In the genomic region with DNA sequence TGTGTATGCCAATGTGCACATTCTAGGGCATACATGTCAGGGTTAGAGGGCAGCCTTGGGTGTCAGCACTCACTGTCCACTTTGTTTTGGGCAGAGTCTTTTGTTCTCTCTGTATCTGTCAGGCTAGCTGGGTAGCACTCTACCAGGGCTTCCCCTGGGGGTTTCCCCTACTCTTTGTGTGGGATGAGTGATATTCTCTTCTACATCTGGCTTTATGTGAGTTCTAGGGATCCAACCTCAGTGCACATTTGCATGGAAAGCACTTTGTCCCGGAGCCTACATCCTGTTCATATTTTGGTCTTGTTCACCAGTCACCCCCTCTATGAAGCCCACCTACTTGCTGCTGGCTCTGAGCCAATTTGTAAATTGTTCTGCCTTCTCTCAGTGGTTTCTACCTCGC, we compare ENCODE assay signal across 1 mouse cellular context.
TF ChIP-seq lines count a peak whose summit lies in the region.

No protein-coding gene starts in this region.

TF ChIP-seq in CH12.LX, 34 proteins besides CTCF, POLR2A, EP300 and RAD21 (continued from another document):
- 0 out of 2 replicates have a peak, but pooled peaks have one; percentile 71 for TF ChIP-seq MAZ (IDR thresholded peaks at IDR 0.05; ENCODE audit: low read depth, low read length)
- TF ChIP-seq CHD2 (IDR thresholded peaks at IDR 0.05; ENCODE audit: low read length): 0 out of 2 replicates have a peak, but pooled peaks have one; percentile 43
- peak; percentile 54 for TF ChIP-seq ETS1 (conservative IDR thresholded peaks at IDR 0.05; ENCODE audit: low read depth, low read length)
- no peak for TF ChIP-seq SMC3 (IDR thresholded peaks at IDR 0.05; ENCODE audit: low read depth, low read length)
